Mouse (Mus musculus) liver, embryonic 12.5 days (tissue): ENCODE measurements around the gene Spata13. TPM values are rescaled to one million over a fixed set of nuclear protein-coding genes. Genes with fewer than 3 reads are reported as not detected.

Source experiments
- ATAC-seq: fragments of 200-750 bp; cut with Nextera tagmentation; 2 replicates; pipeline ENCODE4 v1.8.0; 2017; ENCODE audit warnings: moderate number of reproducible peaks, mild to moderate bottlenecking, moderate library complexity
- H3K27ac ChIP-seq: fragments of 300-500 bp; sonication (generic); 2 replicates; pipeline ENCODE4 v1.5.1; 2016; ENCODE audit warnings: mild to moderate bottlenecking
- H3K27me3 ChIP-seq: fragments of 300-500 bp; sonication (generic); replicated peaks from 2 replicates; pipeline ENCODE4 v1.6.1; 2016; ENCODE audit warnings: mild to moderate bottlenecking, moderate library complexity
- H3K36me3 ChIP-seq: fragments of 300-500 bp; sonication (generic); 2 replicates; pipeline ENCODE4 v1.6.1; 2016; ENCODE audit warnings: mild to moderate bottlenecking, moderate library complexity
- H3K4me1 ChIP-seq: fragments of 300-500 bp; sonication (generic); 2 replicates; pipeline ENCODE4 v1.6.1; 2016
- H3K4me2 ChIP-seq: fragments of 300-500 bp; sonication (generic); 2 replicates; pipeline ENCODE4 v1.6.1; 2016; ENCODE audit warnings: mild to moderate bottlenecking, moderate library complexity
- H3K4me3 ChIP-seq: fragments of 300-500 bp; sonication (generic); 2 replicates; pipeline ENCODE4 v1.5.1; 2016; ENCODE audit warnings: mild to moderate bottlenecking, moderate library complexity
- H3K9ac ChIP-seq: fragments of 300-500 bp; sonication (generic); 2 replicates; pipeline ENCODE4 v1.6.1; 2016; ENCODE audit warnings: mild to moderate bottlenecking, moderate library complexity
- H3K9me3 ChIP-seq: fragments of 300-500 bp; sonication (generic); replicated peaks from 2 replicates; pipeline ENCODE4 v1.6.1; 2016; ENCODE audit warnings: mild to moderate bottlenecking, moderate library complexity
- WGBS: fragments of 180-500 bp; shearing (Covaris S2); methylation state at CpG from one replicate; pipeline ENCODE4 v1.1.7; 2016; ENCODE audit not compliant: insufficient replicate concordance; 5-methylcytosine and 5-hydroxymethylcytosine counted together
- polyA plus RNA-seq: library from polyadenylated mRNA; unstranded; fragments of >200 nt; fragmentation: Nextera tagmentation; extraction: Ambion mirVana; gene quantifications from 2 replicates; pipeline ENCODE4 v1.2.1, GENCODE M21; 2016

The Spata13 gene
- polyA plus RNA-seq, 1 experiment from 2014 or later: 20.6 TPM

DNA sequence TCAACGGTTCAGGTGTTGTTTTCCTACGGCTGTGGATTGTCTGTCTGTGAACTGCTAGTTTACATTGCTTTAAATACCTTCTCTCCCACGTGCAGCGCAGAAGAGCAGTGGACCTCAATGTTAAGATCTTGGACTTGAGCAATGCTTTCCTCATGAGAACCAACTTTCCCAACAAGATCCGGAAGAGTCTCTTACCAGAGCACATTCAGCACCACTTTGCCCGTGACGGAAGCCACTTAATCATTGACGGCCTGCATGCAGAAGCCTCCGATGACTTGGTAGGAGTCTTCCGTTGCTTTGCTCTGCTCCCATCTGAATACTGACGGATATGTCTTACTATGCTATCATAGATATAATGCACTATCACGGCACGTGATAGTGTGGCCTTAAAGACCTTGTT lies 168.2 kb downstream of the Spata13 start:
- Histone ChIP-seq H3K9me3 (no peaks in the 10 kb centered on the region), H3K9ac (no peak overlapping the region), H3K4me1 (no peaks in the 10 kb centered on the region), H3K36me3 (peaks cover 54% of the 10 kb centered on the region), H3K27ac (no peak overlapping the region), H3K4me3 (no peak overlapping the region), H3K4me2 (no peak overlapping the region), H3K27me3 (no peaks in the 10 kb centered on the region)
- 90% methylated on average over 13 of the region's 13 CpGs for WGBS
- no peak for ATAC-seq

DNA sequence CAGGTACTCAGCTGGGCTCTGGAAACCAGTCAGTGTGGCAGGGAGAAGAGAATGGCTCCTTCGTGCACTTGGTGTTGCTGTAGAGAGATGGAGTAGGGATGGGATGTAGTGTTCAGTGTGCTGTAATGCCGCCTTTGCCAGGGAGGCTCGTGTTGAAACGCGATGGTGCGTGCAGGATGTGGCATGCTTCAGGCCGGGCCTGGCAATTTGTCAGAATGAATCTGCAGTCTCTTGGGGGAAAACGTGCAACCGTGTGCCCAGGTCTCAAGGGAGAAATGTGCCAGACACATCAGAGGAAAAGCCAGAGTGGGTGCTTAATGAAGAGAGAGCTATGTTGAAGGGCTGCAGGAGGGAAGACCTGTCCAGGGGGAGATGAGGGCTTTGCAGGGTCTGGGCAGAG lies 171.2 kb downstream of the Spata13 start:
- H3K9me3 ChIP-seq: no peaks in the 10 kb centered on the region
- H3K4me1 ChIP-seq: peaks cover 5% of the 10 kb centered on the region; the same call in 1 of the 2 replicates
- H3K27me3 ChIP-seq: no peaks in the 10 kb centered on the region
- H3K36me3 ChIP-seq: peaks cover 42% of the 10 kb centered on the region
- no peak for ATAC-seq
- H3K4me2 ChIP-seq: no peak overlapping the region
- H3K27ac ChIP-seq: no peak overlapping the region
- 85% methylated on average over 9 of the region's 9 CpGs for WGBS
- no peak overlapping the region for H3K4me3 ChIP-seq
- no peak overlapping the region for H3K9ac ChIP-seq

GRCm38 (mm10) chr14:60805871-60806270 lies 172.1 kb downstream of the Spata13 start:
- Histone ChIP-seq H3K36me3 (peaks cover 42% of the 10 kb centered on the region), H3K4me1 (peaks cover 5% of the 10 kb centered on the region; the same call in 1 of the 2 replicates), H3K9me3 (no peaks in the 10 kb centered on the region), H3K4me2 (no peak overlapping the region), H3K27ac (no peak overlapping the region), H3K27me3 (no peaks in the 10 kb centered on the region), H3K9ac (no peak overlapping the region), H3K4me3 (no peak overlapping the region)
- ATAC-seq: no peak
- 65% methylated on average over 1 of the region's 1 CpGs for WGBS

GRCm38 (mm10) chr14:60806891-60807344 lies 173.1 kb downstream of the Spata13 start:
- peaks cover 44% of the 10 kb centered on the region for H3K36me3 ChIP-seq
- no peak overlapping the region for H3K4me2 ChIP-seq
- no peaks in the 10 kb centered on the region for H3K9me3 ChIP-seq
- H3K9ac ChIP-seq: no peak overlapping the region
- 67% methylated on average over 11 of the region's 11 CpGs for WGBS
- no peaks in the 10 kb centered on the region for H3K27me3 ChIP-seq
- H3K4me1 ChIP-seq: peaks cover 5% of the 10 kb centered on the region; the same call in 1 of the 2 replicates
- 0 out of 2 replicates have a peak overlapping the region, but pooled peaks have one; percentile 19 for H3K27ac ChIP-seq
- no peak for ATAC-seq
- no peak overlapping the region for H3K4me3 ChIP-seq

- 89% methylated on average over 8 of the region's 8 CpGs for WGBS
- Histone ChIP-seq H3K4me1 (peaks cover 5% of the 10 kb centered on the region; the same call in 1 of the 2 replicates), H3K9me3 (no peaks in the 10 kb centered on the region), H3K36me3 (peaks cover 40% of the 10 kb centered on the region), H3K4me3 (no peak overlapping the region), H3K27ac (no peak overlapping the region), H3K9ac (no peak overlapping the region), H3K27me3 (no peaks in the 10 kb centered on the region), H3K4me2 (no peak overlapping the region)
- ATAC-seq: no peak
These were observed 176.1 kb downstream of the Spata13 start for GRCm38 (mm10) chr14:60809881-60810280.

DNA sequence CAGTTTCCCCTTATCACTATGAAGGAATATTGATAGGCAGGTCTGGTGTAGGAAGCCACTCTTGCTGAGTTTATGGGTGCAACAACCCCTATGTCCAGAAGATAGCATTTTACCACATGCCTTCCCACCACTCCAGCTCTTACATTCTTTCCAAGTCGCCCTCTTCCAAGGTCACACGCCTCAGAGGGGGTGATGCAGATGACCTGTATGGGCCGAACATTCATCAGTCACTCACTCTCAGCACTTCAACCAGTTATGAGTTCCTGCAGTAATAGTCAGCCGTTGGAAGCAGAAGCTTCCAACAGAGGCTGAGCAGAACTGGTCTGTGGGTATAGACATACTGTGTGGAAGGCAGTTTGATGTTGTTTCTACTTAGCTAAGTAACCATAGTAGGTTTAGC lies 177.7 kb downstream of the Spata13 start:
- H3K36me3 ChIP-seq: peaks cover 46% of the 10 kb centered on the region
- peaks cover 5% of the 10 kb centered on the region; the same call in 1 of the 2 replicates for H3K4me1 ChIP-seq
- H3K9me3 ChIP-seq: no peaks in the 10 kb centered on the region
- no peak for ATAC-seq
- no peak overlapping the region for H3K9ac ChIP-seq
- no peaks in the 10 kb centered on the region for H3K27me3 ChIP-seq
- no peak overlapping the region for H3K27ac ChIP-seq
- no peak overlapping the region for H3K4me3 ChIP-seq
- H3K4me2 ChIP-seq: no peak overlapping the region
- 68% methylated on average over 4 of the region's 4 CpGs for WGBS

Other genes starting within 250 kb of the Spata13 start
- 0.08 and 0.17 TPM in 2 replicates for gene C1qtnf9, start 134.1 kb downstream of the Spata13 start, polyA plus RNA-seq
- gene Mipep, start 150.6 kb downstream of the Spata13 start, polyA plus RNA-seq: 19.2 and 19.9 TPM in 2 replicates